Mouse (Mus musculus) small intestine, adult 2 months (tissue): ENCODE measurements at regions not wholly inside any gene's neighbourhood (a gene's known extent, or its start where the extent isn't known, plus 50 kb on each side); places are given as distances from the start of the nearest gene placed in this dataset.

ENCODE experiments used
- H3K27ac ChIP-seq: fragments of 200-500 bp; 2 replicates; pipeline ENCODE4 v1.5.1; 2012; ENCODE audit warnings: low read depth, low read length, control low read depth, inconsistent platforms; ENCODE audit not compliant: insufficient read depth
- H3K27me3 ChIP-seq: fragments of 200-500 bp; 2 replicates; pipeline ENCODE4 v1.6.1; 2012; ENCODE audit warnings: mild to moderate bottlenecking, moderate library complexity, low read length, inconsistent platforms; ENCODE audit not compliant: control insufficient read depth, insufficient read depth
- H3K36me3 ChIP-seq: fragments of 200-500 bp; 2 replicates; pipeline ENCODE4 v1.6.1; 2012; ENCODE audit warnings: mild to moderate bottlenecking, low read length, control low read depth, inconsistent platforms; ENCODE audit not compliant: control insufficient read depth, insufficient read depth
- H3K4me1 ChIP-seq: fragments of 200-500 bp; 2 replicates; pipeline ENCODE4 v1.6.1; 2012; ENCODE audit warnings: low read length, inconsistent platforms, mixed read lengths; ENCODE audit not compliant: control insufficient read depth, insufficient read depth, insufficient read length
- H3K4me3 ChIP-seq: fragments of 200-500 bp; 2 replicates; pipeline ENCODE4 v1.5.1; 2012; ENCODE audit warnings: low read depth, mild to moderate bottlenecking, control low read depth, inconsistent platforms, low read length, moderate library complexity
- CTCF ChIP-seq: fragments of 200-500 bp; IDR thresholded peaks from 2 replicates; pipeline ENCODE4 v1.5.1; 2012; ENCODE audit warnings: low read depth, mild to moderate bottlenecking, control low read depth, inconsistent platforms, low read length, moderate library complexity, mixed read lengths; ENCODE audit not compliant: insufficient replicate concordance, insufficient read length; ENCODE audit errors: extremely low read depth
- POLR2A ChIP-seq: fragments of 200-500 bp; IDR thresholded peaks from 2 replicates; pipeline ENCODE4 v1.6.1; 2012; ENCODE audit warnings: low read depth, mild to moderate bottlenecking, control low read depth, inconsistent platforms, low read length, moderate library complexity
- WGBS: fragments of 180-500 bp; shearing (Covaris S2); methylation state at CpG from one replicate; pipeline ENCODE4 v1.1.7; 2018; 5-methylcytosine and 5-hydroxymethylcytosine counted together

DNA sequence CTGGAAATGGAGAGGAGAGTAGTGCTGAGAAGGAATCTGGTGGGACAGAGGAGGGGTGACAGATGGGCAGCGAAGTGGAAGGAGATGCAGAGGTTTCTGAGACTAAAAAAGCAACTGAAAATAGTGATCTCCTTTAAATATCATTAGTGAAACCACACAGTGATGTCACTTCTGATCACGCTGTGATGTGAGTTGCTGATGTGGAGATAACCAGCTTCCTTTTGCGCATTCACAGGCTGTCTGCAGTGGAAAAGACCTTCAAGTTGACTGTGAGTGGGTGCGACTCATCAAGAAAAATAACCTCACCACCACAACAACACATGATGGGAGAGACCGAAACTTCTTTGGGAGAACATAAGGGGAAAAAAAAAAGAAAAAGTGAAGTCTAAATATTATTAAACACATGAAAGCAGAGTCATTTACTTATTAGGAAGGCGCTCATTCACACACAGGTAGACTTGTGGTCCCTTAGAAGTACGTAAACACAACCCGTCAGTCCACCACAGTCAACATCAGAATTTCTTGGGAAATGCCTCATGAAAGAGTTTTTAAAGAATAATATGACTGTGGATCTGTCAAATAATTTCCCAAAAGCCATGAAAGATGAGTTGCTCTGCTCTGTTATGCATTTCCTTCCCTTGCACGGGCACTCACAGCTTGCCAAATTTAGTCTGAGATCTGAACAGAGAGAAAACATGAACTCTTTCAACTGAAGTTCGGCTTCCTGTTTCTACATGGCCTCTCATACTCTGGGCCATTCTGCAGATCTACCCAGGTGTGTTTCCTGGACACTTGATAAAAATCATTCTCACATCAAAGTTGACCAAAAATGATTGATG is 329.7 kb upstream of the Satb1 start:
- Histone ChIP-seq H3K36me3 (no peaks in the 10 kb centered on the region), H3K4me3 (no peak overlapping the region), H3K27ac (peak overlapping the region; percentile 55), H3K4me1 (no peaks in the 10 kb centered on the region), H3K27me3 (no peaks in the 10 kb centered on the region)
- WGBS: 74% methylated on average over 10 of the region's 10 CpGs
- TF ChIP-seq CTCF: no peak
- TF ChIP-seq POLR2A: no peak

DNA sequence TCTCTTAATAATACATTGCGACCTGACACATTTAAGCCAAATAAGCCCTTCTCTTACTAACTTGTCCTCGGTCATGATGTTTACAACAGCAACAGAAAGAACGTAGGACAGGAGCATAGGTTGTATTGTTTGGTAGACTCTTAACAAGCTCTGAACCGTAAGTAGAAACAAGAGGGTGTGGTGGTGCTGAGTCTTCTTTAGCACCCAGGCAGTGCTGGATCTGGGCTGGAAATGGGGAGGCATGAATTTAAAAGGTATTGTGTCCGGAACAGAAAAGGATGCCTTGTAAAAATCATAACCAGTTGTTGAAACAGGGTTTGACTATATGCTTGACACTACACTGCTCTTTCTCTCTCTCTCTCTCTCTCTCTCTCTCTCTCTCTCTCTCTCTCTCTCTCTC is 317.4 kb upstream of the Satb1 start:
- H3K27ac ChIP-seq: no peak overlapping the region
- no peaks in the 10 kb centered on the region for H3K36me3 ChIP-seq
- H3K27me3 ChIP-seq: no peaks in the 10 kb centered on the region
- H3K4me3 ChIP-seq: no peak overlapping the region
- no peaks in the 10 kb centered on the region for H3K4me1 ChIP-seq
- no peak for TF ChIP-seq CTCF
- 81% methylated on average over 5 of the region's 5 CpGs for WGBS

DNA sequence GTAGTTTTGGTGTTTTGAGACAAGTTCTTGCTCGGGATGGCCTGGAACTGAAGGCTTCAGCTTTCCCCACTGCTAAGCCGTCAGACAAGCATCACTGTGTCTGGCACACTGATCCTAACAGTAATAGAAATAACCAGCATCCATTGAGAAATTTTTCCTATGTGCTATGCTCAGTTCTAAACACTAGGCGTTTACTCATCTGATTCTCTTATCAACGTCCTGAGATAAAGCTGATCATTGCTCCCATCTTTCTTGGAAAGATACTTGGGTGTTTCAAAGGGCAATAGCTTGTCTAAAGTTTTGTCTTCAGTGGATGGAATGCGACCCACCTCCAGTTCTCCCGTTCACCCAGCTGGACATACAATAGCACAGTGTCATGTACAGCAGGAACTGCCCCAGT is 316.7 kb upstream of the Satb1 start:
- H3K27me3 ChIP-seq: no peaks in the 10 kb centered on the region
- 74% methylated on average over 6 of the region's 6 CpGs for WGBS
- no peaks in the 10 kb centered on the region for H3K36me3 ChIP-seq
- H3K27ac ChIP-seq: peak overlapping the region; percentile 12; the same call in 1 of the 2 replicates
- no peak overlapping the region for H3K4me3 ChIP-seq
- no peaks in the 10 kb centered on the region for H3K4me1 ChIP-seq
- TF ChIP-seq POLR2A (no peak), CTCF (no peak)

- H3K36me3 ChIP-seq: no peaks in the 10 kb centered on the region
- no peaks in the 10 kb centered on the region for H3K4me1 ChIP-seq
- peak overlapping the region; percentile 12; the same call in 1 of the 2 replicates for H3K27ac ChIP-seq
- no peak overlapping the region for H3K4me3 ChIP-seq
- no peak for TF ChIP-seq POLR2A
- no peak for TF ChIP-seq CTCF
- WGBS: 72% methylated on average over 3 of the region's 3 CpGs
- no peaks in the 10 kb centered on the region for H3K27me3 ChIP-seq
Observed at GRCm38 (mm10) chr17:52149068-52149467, 316.0 kb upstream of the Satb1 start.

GRCm38 (mm10) chr17:52103891-52104290 is 270.8 kb upstream of the Satb1 start:
- no peak for TF ChIP-seq POLR2A
- no peak for TF ChIP-seq CTCF
- no peaks in the 10 kb centered on the region for H3K36me3 ChIP-seq

GRCm38 (mm10) chr17:52085834-52086233 is 252.7 kb upstream of the Satb1 start:
- TF ChIP-seq POLR2A: no peak
- TF ChIP-seq CTCF: no peak
- no peak overlapping the region for H3K27ac ChIP-seq

More at GRCm38 (mm10) chr17:52103891-52104290, 270.8 kb upstream of the Satb1 start:
- 89% methylated on average over 4 of the region's 4 CpGs for WGBS
- Histone ChIP-seq H3K4me3 (no peak overlapping the region), H3K27me3 (no peaks in the 10 kb centered on the region), H3K4me1 (no peaks in the 10 kb centered on the region), H3K27ac (no peak overlapping the region)

GRCm38 (mm10) chr17:52084455-52084854 is 251.4 kb upstream of the Satb1 start:
- TF ChIP-seq POLR2A (no peak), CTCF (no peak)
- Histone ChIP-seq H3K27me3 (no peaks in the 10 kb centered on the region), H3K4me3 (no peak overlapping the region), H3K36me3 (no peaks in the 10 kb centered on the region), H3K27ac (no peak overlapping the region), H3K4me1 (no peaks in the 10 kb centered on the region)
- 9% methylated on average over 2 of the region's 2 CpGs for WGBS

More at GRCm38 (mm10) chr17:52085834-52086233, 252.7 kb upstream of the Satb1 start:
- Histone ChIP-seq H3K36me3 (no peaks in the 10 kb centered on the region), H3K4me1 (no peaks in the 10 kb centered on the region), H3K4me3 (no peak overlapping the region), H3K27me3 (no peaks in the 10 kb centered on the region)
- 31% methylated on average over 4 of the region's 4 CpGs for WGBS
